Mouse (Mus musculus) G1E (cell line): ENCODE measurements around the gene Acp1.

ENCODE experiments used
- CTCF ChIP-seq: IDR thresholded peaks from 2 replicates; pipeline ENCODE4 v1.5.1; 2012; ENCODE audit warnings: low read depth, low read length, inconsistent platforms, mixed read lengths
- GATA2 ChIP-seq: IDR thresholded peaks from 2 replicates; pipeline ENCODE4 v1.6.1; 2012; ENCODE audit warnings: low read depth, low read length, inconsistent platforms, borderline replicate concordance

GRCm38 (mm10) chr12:30848521-30848920 lies 62.9 kb downstream of the Acp1 start:
- TF ChIP-seq GATA2 (no peak), CTCF (no peak)
